Mouse (Mus musculus) intestine, embryonic 16.5 days (tissue): Measurements from ENCODE around the gene Olfr1028. TPM values are rescaled to one million over a fixed set of nuclear protein-coding genes. Genes with fewer than 3 reads are reported as not detected.

Experiments
- ATAC-seq: fragments of 200-750 bp; cut with Nextera tagmentation; 2 replicates; pipeline ENCODE4 v1.8.0; 2017; ENCODE audit warnings: moderate TSS enrichment, moderate library complexity
- H3K27ac ChIP-seq: fragments of 300-500 bp; sonication (generic); 2 replicates; pipeline ENCODE4 v1.5.1; 2014; ENCODE audit warnings: mild to moderate bottlenecking, low read length
- H3K27me3 ChIP-seq: fragments of 300-500 bp; sonication (generic); replicated peaks from 2 replicates; pipeline ENCODE4 v1.6.1; 2014; ENCODE audit warnings: low read length, control low read depth, mixed read lengths; ENCODE audit not compliant: control insufficient read depth, insufficient read depth
- H3K36me3 ChIP-seq: fragments of 300-500 bp; sonication (generic); 2 replicates; pipeline ENCODE4 v1.6.1; 2014; ENCODE audit warnings: low read length, control low read depth; ENCODE audit not compliant: control insufficient read depth, insufficient read depth
- H3K4me1 ChIP-seq: fragments of 300-500 bp; sonication (generic); 2 replicates; pipeline ENCODE4 v1.6.1; 2014; ENCODE audit warnings: low read length, control low read depth, mixed read lengths; ENCODE audit not compliant: control insufficient read depth, insufficient read depth
- H3K4me2 ChIP-seq: fragments of 300-500 bp; sonication (generic); 2 replicates; pipeline ENCODE4 v1.6.1; 2014; ENCODE audit warnings: low read depth, low read length, control low read depth
- H3K4me3 ChIP-seq: fragments of 300-500 bp; sonication (generic); 2 replicates; pipeline ENCODE4 v1.5.1; 2014; ENCODE audit warnings: mild to moderate bottlenecking, low read length
- H3K9ac ChIP-seq: fragments of 300-500 bp; sonication (generic); 2 replicates; pipeline ENCODE4 v1.6.1; 2014; ENCODE audit warnings: low read depth, low read length
- H3K9me3 ChIP-seq: fragments of 300-500 bp; sonication (generic); 2 replicates; pipeline ENCODE4 v1.6.1; 2016; ENCODE audit warnings: low read length, control low read depth; ENCODE audit not compliant: control insufficient read depth
- WGBS: fragments of 180-500 bp; shearing (Covaris S2); extraction: QIAGEN DNeasy Blood & Tissue Kit; methylation state at CpG from one replicate; pipeline ENCODE4 v1.1.7; 2014; 5-methylcytosine and 5-hydroxymethylcytosine counted together
- polyA plus RNA-seq: library from polyadenylated mRNA; unstranded; fragments of >200 nt; fragmentation: Nextera tagmentation; extraction: Ambion mirVana; gene quantifications from 2 replicates; pipeline ENCODE4 v1.2.1, GENCODE M21; 2015

Olfr1028 gene
- polyA plus RNA-seq, result not detected in 2 replicates

- no peaks in the 10 kb centered on the region for H3K36me3 ChIP-seq
- H3K4me3 ChIP-seq, result no peak within 1 kb of the TSS
- H3K9me3 ChIP-seq, result no peaks in the 10 kb centered on the region
- H3K4me1 ChIP-seq, result no peaks in the 10 kb centered on the region
- no peak for ATAC-seq
- WGBS, result 78% methylated on average over 1 of the region's 1 CpGs
- no peaks in the 10 kb centered on the region for H3K27me3 ChIP-seq
- H3K9ac ChIP-seq, result no peak within 1 kb of the TSS
- no peak within 1 kb of the TSS for H3K4me2 ChIP-seq
- H3K27ac ChIP-seq, result no peak within 1 kb of the TSS
Measured at GRCm38 (mm10) chr2:85950137-85950536, at the start of gene Olfr1028. Gene Olfr1028, plus strand, starts transcription at chr2:85950437.

GRCm38 (mm10) chr2:85904952-85905351 lies 45.3 kb upstream of the Olfr1028 start, which contains the start of gene Olfr1024:
Gene Olfr1024, minus strand, starts transcription at chr2:85905052.
- Histone ChIP-seq H3K4me3 (no peak within 1 kb of the TSS), H3K4me1 (no peaks in the 10 kb centered on the region), H3K27ac (no peak within 1 kb of the TSS), H3K9me3 (no peaks in the 10 kb centered on the region), H3K27me3 (no peaks in the 10 kb centered on the region), H3K36me3 (no peaks in the 10 kb centered on the region), H3K9ac (no peak within 1 kb of the TSS), H3K4me2 (no peak within 1 kb of the TSS)
- no peak for ATAC-seq
- WGBS, result 83% methylated on average over 3 of the region's 3 CpGs

- H3K4me3 ChIP-seq, result no peak overlapping the region
- no peak overlapping the region for H3K9ac ChIP-seq
- H3K27ac ChIP-seq, result no peak overlapping the region
- no peaks in the 10 kb centered on the region for H3K27me3 ChIP-seq
- H3K4me2 ChIP-seq, result no peak overlapping the region
- no peaks in the 10 kb centered on the region for H3K4me1 ChIP-seq
- H3K9me3 ChIP-seq, result no peaks in the 10 kb centered on the region
- ATAC-seq, result no peak
- no peaks in the 10 kb centered on the region for H3K36me3 ChIP-seq
Measured at GRCm38 (mm10) chr2:85913197-85913596, 37.0 kb upstream of the Olfr1028 start.

- Histone ChIP-seq H3K9ac (no peak within 1 kb of the TSS), H3K4me3 (no peak within 1 kb of the TSS), H3K27ac (no peak within 1 kb of the TSS), H3K4me2 (no peak within 1 kb of the TSS), H3K4me1 (no peaks in the 10 kb centered on the region), H3K27me3 (no peaks in the 10 kb centered on the region), H3K36me3 (no peaks in the 10 kb centered on the region), H3K9me3 (no peaks in the 10 kb centered on the region)
- WGBS, result 47% methylated on average over 1 of the region's 1 CpGs
- no peak for ATAC-seq
Measured at GRCm38 (mm10) chr2:85914893-85915292, 35.3 kb upstream of the Olfr1028 start, which contains the start of gene Olfr1025-ps1. Gene Olfr1025-ps1, plus strand, starts transcription at chr2:85915193.

- Histone ChIP-seq H3K4me1 (no peaks in the 10 kb centered on the region), H3K9me3 (no peaks in the 10 kb centered on the region), H3K9ac (no peak within 1 kb of the TSS), H3K4me3 (no peak within 1 kb of the TSS), H3K27ac (no peak within 1 kb of the TSS), H3K27me3 (no peaks in the 10 kb centered on the region), H3K4me2 (no peak within 1 kb of the TSS), H3K36me3 (no peaks in the 10 kb centered on the region)
- no peak for ATAC-seq
- 83% methylated on average over 3 of the region's 3 CpGs for WGBS
Measured at GRCm38 (mm10) chr2:85921258-85921657, 29.0 kb upstream of the Olfr1028 start, which contains the start of gene Olfr1026. Gene Olfr1026, plus strand, starts transcription at chr2:85921558.

- H3K4me2 ChIP-seq, result no peak within 1 kb of the TSS
- no peak within 1 kb of the TSS for H3K27ac ChIP-seq
- ATAC-seq, result no peak
- no peaks in the 10 kb centered on the region for H3K36me3 ChIP-seq
- H3K9me3 ChIP-seq, result no peaks in the 10 kb centered on the region
- H3K4me3 ChIP-seq, result no peak within 1 kb of the TSS
- no peaks in the 10 kb centered on the region for H3K27me3 ChIP-seq
- WGBS, result 75% methylated on average over 2 of the region's 2 CpGs
- no peak within 1 kb of the TSS for H3K9ac ChIP-seq
- no peaks in the 10 kb centered on the region for H3K4me1 ChIP-seq
Measured at GRCm38 (mm10) chr2:85973595-85973994, 23.4 kb downstream of the Olfr1028 start, which contains the start of gene Olfr1029. Gene Olfr1029, plus strand, starts transcription at chr2:85973895.

- Histone ChIP-seq H3K9ac (no peak within 1 kb of the TSS), H3K4me3 (no peak within 1 kb of the TSS), H3K27ac (no peak within 1 kb of the TSS), H3K4me2 (no peak within 1 kb of the TSS), H3K4me1 (no peaks in the 10 kb centered on the region), H3K27me3 (no peaks in the 10 kb centered on the region), H3K36me3 (no peaks in the 10 kb centered on the region), H3K9me3 (no peaks in the 10 kb centered on the region)
- ATAC-seq, result no peak
- WGBS, result 86% methylated on average over 1 of the region's 1 CpGs
Measured at GRCm38 (mm10) chr2:85978976-85979375, 28.7 kb downstream of the Olfr1028 start, which contains the start of gene Olfr1030. Gene Olfr1030, plus strand, starts transcription at chr2:85979276.

GRCm38 (mm10) chr2:85990004-85990403 lies 39.8 kb downstream of the Olfr1028 start, which contains the start of gene Olfr1031:
Gene Olfr1031, plus strand, starts transcription at chr2:85990304.
- ATAC-seq, result no peak
- 63% methylated on average over 3 of the region's 3 CpGs for WGBS
- no peak within 1 kb of the TSS for H3K27ac ChIP-seq
- no peaks in the 10 kb centered on the region for H3K4me1 ChIP-seq
- H3K9me3 ChIP-seq, result no peaks in the 10 kb centered on the region
- no peaks in the 10 kb centered on the region for H3K27me3 ChIP-seq
- no peak within 1 kb of the TSS for H3K4me3 ChIP-seq
- H3K9ac ChIP-seq, result no peak within 1 kb of the TSS
- H3K36me3 ChIP-seq, result no peaks in the 10 kb centered on the region
- no peak within 1 kb of the TSS for H3K4me2 ChIP-seq
